Mouse (Mus musculus) limb, embryonic 12.5 days (tissue): ENCODE results near the gene Msh2. TPM values are rescaled to one million over a fixed set of nuclear protein-coding genes. Genes with fewer than 3 reads are reported as not detected.
"Not testable (repeated sequence)": the region's sequence is repeated elsewhere in the genome, so short reads cannot be mapped to it uniquely, and the experiment has no call there.

Experiments
- ATAC-seq: fragments of 200-750 bp; cut with Nextera tagmentation; 2 replicates; pipeline ENCODE4 v1.8.0; 2017; ENCODE audit warnings: low read depth, moderate TSS enrichment; ENCODE audit not compliant: insufficient number of reproducible peaks, insufficient read depth, low FRiP score, low TSS enrichment
- H3K27ac ChIP-seq: fragments of 300-500 bp; sonication (generic); 2 replicates; pipeline ENCODE4 v1.5.1; 2016; ENCODE audit warnings: mild to moderate bottlenecking, moderate library complexity
- H3K27me3 ChIP-seq: fragments of 300-500 bp; sonication (generic); 2 replicates; pipeline ENCODE4 v1.6.1; 2016; ENCODE audit warnings: mild to moderate bottlenecking, moderate library complexity
- H3K36me3 ChIP-seq: fragments of 300-500 bp; sonication (generic); 2 replicates; pipeline ENCODE4 v1.6.1; 2016; ENCODE audit warnings: mild to moderate bottlenecking, moderate library complexity
- H3K4me1 ChIP-seq: fragments of 300-500 bp; sonication (generic); replicated peaks from 2 replicates; pipeline ENCODE4 v1.6.1; 2016
- H3K4me2 ChIP-seq: fragments of 300-500 bp; sonication (generic); 2 replicates; pipeline ENCODE4 v1.6.1; 2016; ENCODE audit warnings: mild to moderate bottlenecking, moderate library complexity
- H3K4me3 ChIP-seq: fragments of 300-500 bp; sonication (generic); replicated peaks from 2 replicates; pipeline ENCODE4 v1.5.1; 2016; ENCODE audit warnings: mild to moderate bottlenecking
- H3K9ac ChIP-seq: fragments of 300-500 bp; sonication (generic); replicated peaks from 2 replicates; pipeline ENCODE4 v1.6.1; 2016; ENCODE audit warnings: mild to moderate bottlenecking, moderate library complexity
- H3K9me3 ChIP-seq: fragments of 300-500 bp; sonication (generic); 2 replicates; pipeline ENCODE4 v1.6.1; 2016; ENCODE audit warnings: mild to moderate bottlenecking, moderate library complexity
- WGBS: fragments of 180-500 bp; shearing (Covaris S2); methylation state at CpG from one replicate; pipeline ENCODE4 v1.1.7; 2016; 5-methylcytosine and 5-hydroxymethylcytosine counted together
- polyA plus RNA-seq: library from polyadenylated mRNA; unstranded; fragments of >200 nt; fragmentation: Nextera tagmentation; extraction: Ambion mirVana; gene quantifications from 2 replicates; pipeline ENCODE4 v1.2.1, GENCODE M21; 2016

Gene Msh2
- polyA plus RNA-seq, 1 experiment from 2014 or later: 131 TPM

- H3K9ac ChIP-seq: no peak overlapping the region
- no peaks in the 10 kb centered on the region for H3K4me1 ChIP-seq
- no peak for ATAC-seq
- H3K9me3 ChIP-seq: 0 out of 2 replicates have a peak, but pooled peaks cover 3% of the 10 kb centered on the region
- no peak overlapping the region for H3K27ac ChIP-seq
- no peaks in the 10 kb centered on the region for H3K27me3 ChIP-seq
- H3K4me2 ChIP-seq: no peak overlapping the region
- H3K36me3 ChIP-seq: no peaks in the 10 kb centered on the region
- no peak overlapping the region for H3K4me3 ChIP-seq
Measured at GRCm38 (mm10) chr17:87664238-87664637, 7.9 kb upstream of the Msh2 start.

GRCm38 (mm10) chr17:87665066-87665822 is 6.9 kb upstream of the Msh2 start:
- H3K9me3 ChIP-seq: 0 out of 2 replicates have a peak, but pooled peaks cover 3% of the 10 kb centered on the region
- H3K27ac ChIP-seq: no peak overlapping the region
- H3K27me3 ChIP-seq: no peaks in the 10 kb centered on the region
- no peaks in the 10 kb centered on the region for H3K4me1 ChIP-seq
- H3K9ac ChIP-seq: no peak overlapping the region
- no peak for ATAC-seq
- WGBS: 80% methylated on average over 10 of the region's 10 CpGs
- no peaks in the 10 kb centered on the region for H3K36me3 ChIP-seq
- no peak overlapping the region for H3K4me2 ChIP-seq
- no peak overlapping the region for H3K4me3 ChIP-seq

- Histone ChIP-seq H3K4me1 (peaks cover 20% of the 10 kb centered on the region), H3K4me2 (peak overlapping the region; percentile 78), H3K9ac (peak overlapping the region; percentile 90), H3K27ac (peak overlapping the region; percentile 91), H3K36me3 (peaks cover 5% of the 10 kb centered on the region), H3K4me3 (peak overlapping the region; percentile 92), H3K27me3 (no peaks in the 10 kb centered on the region), H3K9me3 (no peaks in the 10 kb centered on the region)
- WGBS: under 1% methylated on average over 54 of the region's 54 CpGs
- ATAC-seq: peak; percentile 28
Measured at GRCm38 (mm10) chr17:87672677-87673286, 652 bp downstream of the Msh2 start.

GRCm38 (mm10) chr17:87676916-87677474 is 4.9 kb downstream of the Msh2 start:
- H3K9me3 ChIP-seq, H3K9ac ChIP-seq, H3K27me3 ChIP-seq, H3K4me3 ChIP-seq, ATAC-seq, H3K4me2 ChIP-seq, H3K27ac ChIP-seq: not testable (repeated sequence)
- Histone ChIP-seq H3K4me1 (peaks cover 20% of the 10 kb centered on the region), H3K36me3 (peaks cover 37% of the 10 kb centered on the region)
- 93% methylated on average over 1 of the region's 1 CpGs for WGBS

- Histone ChIP-seq H3K27ac (no peak overlapping the region), H3K9me3 (no peaks in the 10 kb centered on the region), H3K36me3 (peaks cover 43% of the 10 kb centered on the region), H3K4me1 (peaks cover 20% of the 10 kb centered on the region), H3K27me3 (no peaks in the 10 kb centered on the region), H3K4me3 (no peak overlapping the region), H3K4me2 (no peak overlapping the region), H3K9ac (no peak overlapping the region)
- no peak for ATAC-seq
- WGBS: 95% methylated on average over 8 of the region's 8 CpGs
Measured at GRCm38 (mm10) chr17:87677656-87678055, 5.5 kb downstream of the Msh2 start.

- H3K36me3 ChIP-seq: peaks cover 83% of the 10 kb centered on the region
- no peaks in the 10 kb centered on the region for H3K9me3 ChIP-seq
- H3K4me1 ChIP-seq: no peaks in the 10 kb centered on the region
- H3K27ac ChIP-seq: no peak overlapping the region
- H3K4me2 ChIP-seq: no peak overlapping the region
- no peak overlapping the region for H3K4me3 ChIP-seq
- no peak overlapping the region for H3K9ac ChIP-seq
- WGBS: 93% methylated on average over 8 of the region's 8 CpGs
- no peak for ATAC-seq
- H3K27me3 ChIP-seq: no peaks in the 10 kb centered on the region
Measured at GRCm38 (mm10) chr17:87689217-87689616, 17.1 kb downstream of the Msh2 start.

GRCm38 (mm10) chr17:87691958-87692357 is 19.8 kb downstream of the Msh2 start:
- ATAC-seq: no peak
- Histone ChIP-seq H3K4me2 (no peak overlapping the region), H3K27ac (no peak overlapping the region), H3K4me1 (no peaks in the 10 kb centered on the region), H3K9me3 (no peaks in the 10 kb centered on the region), H3K36me3 (peaks cover 80% of the 10 kb centered on the region), H3K4me3 (no peak overlapping the region), H3K9ac (no peak overlapping the region), H3K27me3 (no peaks in the 10 kb centered on the region)
- 91% methylated on average over 5 of the region's 5 CpGs for WGBS

- WGBS: 95% methylated on average over 11 of the region's 11 CpGs
- H3K9ac ChIP-seq: no peak overlapping the region
- H3K27me3 ChIP-seq: no peaks in the 10 kb centered on the region
- no peaks in the 10 kb centered on the region for H3K9me3 ChIP-seq
- no peak overlapping the region for H3K27ac ChIP-seq
- peaks cover 79% of the 10 kb centered on the region for H3K36me3 ChIP-seq
- H3K4me3 ChIP-seq: no peak overlapping the region
- ATAC-seq: no peak
- no peak overlapping the region for H3K4me2 ChIP-seq
- peaks cover 6% of the 10 kb centered on the region for H3K4me1 ChIP-seq
Measured at GRCm38 (mm10) chr17:87695874-87696465, 23.8 kb downstream of the Msh2 start.

GRCm38 (mm10) chr17:87696814-87697213 is 24.7 kb downstream of the Msh2 start:
- Histone ChIP-seq H3K36me3 (peaks cover 79% of the 10 kb centered on the region), H3K9me3 (no peaks in the 10 kb centered on the region), H3K27ac (no peak overlapping the region), H3K9ac (no peak overlapping the region), H3K4me1 (peaks cover 6% of the 10 kb centered on the region), H3K27me3 (no peaks in the 10 kb centered on the region), H3K4me3 (no peak overlapping the region), H3K4me2 (no peak overlapping the region)
- ATAC-seq: no peak
- WGBS: 92% methylated on average over 6 of the region's 6 CpGs

- no peak overlapping the region for H3K27ac ChIP-seq
- no peak for ATAC-seq
- H3K4me3 ChIP-seq: no peak overlapping the region
- peaks cover 85% of the 10 kb centered on the region for H3K36me3 ChIP-seq
- 73% methylated on average over 16 of the region's 16 CpGs for WGBS
- no peaks in the 10 kb centered on the region for H3K27me3 ChIP-seq
- H3K4me2 ChIP-seq: no peak overlapping the region
- H3K9ac ChIP-seq: no peak overlapping the region
- H3K9me3 ChIP-seq: no peaks in the 10 kb centered on the region
- H3K4me1 ChIP-seq: peaks cover 6% of the 10 kb centered on the region
Measured at GRCm38 (mm10) chr17:87698996-87699765, 27.1 kb downstream of the Msh2 start.

GRCm38 (mm10) chr17:87700101-87700500 is 28.0 kb downstream of the Msh2 start:
- Histone ChIP-seq H3K36me3 (peaks cover 86% of the 10 kb centered on the region), H3K27ac (peak overlapping the region; percentile 62; the same call in 1 of the 2 replicates)

More at GRCm38 (mm10) chr17:87700101-87700500, 28.0 kb downstream of the Msh2 start:
- H3K9me3 ChIP-seq: no peaks in the 10 kb centered on the region
- ATAC-seq: peak; percentile 49; the same call in 1 of the 2 replicates
- no peak overlapping the region for H3K4me3 ChIP-seq
- H3K4me2 ChIP-seq: no peak overlapping the region
- no peaks in the 10 kb centered on the region for H3K27me3 ChIP-seq
- peaks cover 6% of the 10 kb centered on the region for H3K4me1 ChIP-seq
- 64% methylated on average over 8 of the region's 8 CpGs for WGBS
- no peak overlapping the region for H3K9ac ChIP-seq
